Mouse (Mus musculus): ENCODE measurements at regions not wholly inside any gene's neighbourhood (a gene's known extent, or its start where the extent isn't known, plus 50 kb on each side); places are given as distances from the start of the nearest gene placed in this dataset.

DNA sequence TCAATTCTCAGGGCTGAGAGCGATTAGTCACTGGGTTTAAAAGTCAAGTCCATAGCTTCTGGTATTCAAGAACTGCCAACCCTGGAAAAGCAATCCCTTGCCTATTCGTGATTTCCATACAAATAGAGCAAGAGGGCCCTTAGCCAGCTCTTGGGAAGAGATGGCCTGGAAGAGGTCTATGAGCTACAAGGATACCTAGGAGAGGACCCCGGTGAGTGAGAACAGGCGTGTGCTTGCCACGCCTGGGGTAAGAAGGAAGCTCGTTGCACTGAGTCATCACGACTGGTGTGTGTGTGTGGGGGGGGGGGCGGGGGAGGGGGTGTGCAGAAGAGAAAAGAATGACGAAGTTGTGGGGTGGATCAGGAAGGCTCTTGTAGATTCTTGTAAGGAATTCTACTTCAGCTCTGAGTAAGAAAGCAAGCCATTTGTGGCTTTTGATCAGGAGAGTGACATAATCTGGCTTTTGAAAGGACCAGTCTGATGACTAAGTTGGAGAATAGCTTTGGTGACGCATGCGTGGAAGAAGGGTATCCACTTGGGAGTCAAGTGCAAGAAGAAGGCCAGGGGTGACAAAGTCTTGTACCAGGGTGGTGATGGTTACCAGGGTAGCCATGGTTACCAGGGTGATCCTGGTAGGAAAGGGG lies 113.7 kb downstream of the Phlda1 start:
- ATAC-seq (ENCODE audit: insufficient number of reproducible peaks, insufficient read depth, low FRiP score, low read depth): no peak
- H3K4me1 ChIP-seq (ENCODE audit: control insufficient read depth, insufficient read depth, low read length): 0 out of 2 replicates have a peak, but pooled peaks cover 2% of the 10 kb centered on the region
- no peak overlapping the region for H3K9ac ChIP-seq (replicated peaks; ENCODE audit: low read depth, low read length)
- no peaks in the 10 kb centered on the region for H3K36me3 ChIP-seq (ENCODE audit: control insufficient read depth, insufficient read depth, low read length)
- 75% methylated on average over 11 of the region's 11 CpGs for WGBS
- H3K9me3 ChIP-seq (ENCODE audit: control insufficient read depth, low read depth, low read length): no peaks in the 10 kb centered on the region
- H3K4me3 ChIP-seq (ENCODE audit: low read depth, low read length): no peak overlapping the region
- H3K4me2 ChIP-seq (replicated peaks; ENCODE audit: low read depth, low read length): no peak overlapping the region
- no peak overlapping the region for H3K27ac ChIP-seq (ENCODE audit: low read length)
- H3K27me3 ChIP-seq (ENCODE audit: control insufficient read depth, insufficient read depth, low read length): no peaks in the 10 kb centered on the region

- no peak overlapping the region for H3K4me2 ChIP-seq (replicated peaks; ENCODE audit: low read depth, low read length)
- no peaks in the 10 kb centered on the region for H3K9me3 ChIP-seq (ENCODE audit: control insufficient read depth, low read depth, low read length)
- H3K27ac ChIP-seq (ENCODE audit: low read length): no peak overlapping the region
- ATAC-seq (ENCODE audit: insufficient number of reproducible peaks, insufficient read depth, low FRiP score, low read depth): no peak
- 0 out of 2 replicates have a peak, but pooled peaks cover 2% of the 10 kb centered on the region for H3K4me1 ChIP-seq (ENCODE audit: control insufficient read depth, insufficient read depth, low read length)
- no peaks in the 10 kb centered on the region for H3K27me3 ChIP-seq (ENCODE audit: control insufficient read depth, insufficient read depth, low read length)
- no peak overlapping the region for H3K9ac ChIP-seq (replicated peaks; ENCODE audit: low read depth, low read length)
- no peak overlapping the region for H3K4me3 ChIP-seq (ENCODE audit: low read depth, low read length)
- H3K36me3 ChIP-seq (ENCODE audit: control insufficient read depth, insufficient read depth, low read length): no peaks in the 10 kb centered on the region
- 80% methylated on average over 11 of the region's 11 CpGs for WGBS
These were observed 115.0 kb downstream of the Phlda1 start for GRCm38 (mm10) chr10:111620927-111621676.

DNA sequence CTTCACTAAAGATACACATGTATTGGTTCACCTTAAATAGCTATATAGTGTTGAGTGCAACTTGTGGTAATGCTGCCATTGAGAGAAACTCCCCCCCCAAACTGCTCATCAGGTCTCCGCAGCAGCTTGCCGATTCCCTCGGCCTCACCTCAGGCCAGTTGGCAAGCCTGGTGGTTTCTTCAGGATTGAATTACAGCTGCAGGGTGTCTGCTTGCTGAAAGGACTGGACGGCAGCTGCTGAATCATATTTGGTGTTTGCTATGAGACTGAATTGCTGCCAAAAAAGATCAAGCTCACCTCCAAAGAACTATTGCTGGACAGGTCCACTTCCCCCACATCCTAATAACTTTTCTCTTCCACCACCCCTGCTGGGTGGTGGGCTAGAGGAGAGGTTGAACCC lies 116.7 kb downstream of the Phlda1 start:
- no peak overlapping the region for H3K4me3 ChIP-seq (ENCODE audit: low read depth, low read length)
- H3K9me3 ChIP-seq (ENCODE audit: control insufficient read depth, low read depth, low read length): no peaks in the 10 kb centered on the region
- H3K4me1 ChIP-seq (ENCODE audit: control insufficient read depth, insufficient read depth, low read length): 0 out of 2 replicates have a peak, but pooled peaks cover 2% of the 10 kb centered on the region
- H3K9ac ChIP-seq (replicated peaks; ENCODE audit: low read depth, low read length): no peak overlapping the region
- H3K27ac ChIP-seq (ENCODE audit: low read length): no peak overlapping the region
- 25% methylated on average over 4 of the region's 4 CpGs for WGBS
- no peak for ATAC-seq (ENCODE audit: insufficient number of reproducible peaks, insufficient read depth, low FRiP score, low read depth)
- no peaks in the 10 kb centered on the region for H3K27me3 ChIP-seq (ENCODE audit: control insufficient read depth, insufficient read depth, low read length)
- no peaks in the 10 kb centered on the region for H3K36me3 ChIP-seq (ENCODE audit: control insufficient read depth, insufficient read depth, low read length)
- no peak overlapping the region for H3K4me2 ChIP-seq (replicated peaks; ENCODE audit: low read depth, low read length)

DNA sequence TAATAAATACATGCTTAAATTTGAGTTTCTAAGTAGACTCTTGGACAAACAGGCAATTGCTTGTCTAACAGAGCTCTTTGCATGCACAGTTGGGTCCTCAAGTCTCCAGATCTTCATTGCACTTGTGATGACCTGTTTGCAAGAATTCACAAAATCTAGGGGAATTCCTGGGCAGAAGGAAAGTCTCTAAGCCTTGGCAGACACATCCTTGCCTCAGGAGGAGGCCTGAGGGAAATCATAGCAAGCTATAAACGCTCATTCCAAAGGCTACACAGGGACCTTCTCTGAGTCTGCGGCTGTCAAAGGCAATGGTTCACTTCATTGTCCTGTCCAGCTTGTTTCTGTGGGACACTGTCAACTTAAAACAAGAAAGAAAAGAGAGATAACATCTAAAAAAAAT lies 117.9 kb downstream of the Phlda1 start:
- Histone ChIP-seq H3K27ac (ENCODE audit: low read length) (no peak overlapping the region), H3K9me3 (ENCODE audit: control insufficient read depth, low read depth, low read length) (no peaks in the 10 kb centered on the region), H3K9ac (replicated peaks; ENCODE audit: low read depth, low read length) (no peak overlapping the region), H3K27me3 (ENCODE audit: control insufficient read depth, insufficient read depth, low read length) (no peaks in the 10 kb centered on the region), H3K4me2 (replicated peaks; ENCODE audit: low read depth, low read length) (no peak overlapping the region), H3K4me3 (ENCODE audit: low read depth, low read length) (no peak overlapping the region), H3K36me3 (ENCODE audit: control insufficient read depth, insufficient read depth, low read length) (no peaks in the 10 kb centered on the region), H3K4me1 (ENCODE audit: control insufficient read depth, insufficient read depth, low read length) (0 out of 2 replicates have a peak, but pooled peaks cover 2% of the 10 kb centered on the region)
- no peak for ATAC-seq (ENCODE audit: insufficient number of reproducible peaks, insufficient read depth, low FRiP score, low read depth)
- WGBS: 44% methylated on average over 2 of the region's 2 CpGs

- no peak overlapping the region for H3K9ac ChIP-seq (replicated peaks; ENCODE audit: low read depth, low read length)
- no peaks in the 10 kb centered on the region for H3K36me3 ChIP-seq (ENCODE audit: control insufficient read depth, insufficient read depth, low read length)
- 0 out of 2 replicates have a peak, but pooled peaks cover 2% of the 10 kb centered on the region for H3K4me1 ChIP-seq (ENCODE audit: control insufficient read depth, insufficient read depth, low read length)
- H3K27me3 ChIP-seq (ENCODE audit: control insufficient read depth, insufficient read depth, low read length): no peaks in the 10 kb centered on the region
- H3K27ac ChIP-seq (ENCODE audit: low read length): no peak overlapping the region
- H3K4me3 ChIP-seq (ENCODE audit: low read depth, low read length): no peak overlapping the region
- H3K9me3 ChIP-seq (ENCODE audit: control insufficient read depth, low read depth, low read length): no peaks in the 10 kb centered on the region
- H3K4me2 ChIP-seq (replicated peaks; ENCODE audit: low read depth, low read length): no peak overlapping the region
- ATAC-seq (ENCODE audit: insufficient number of reproducible peaks, insufficient read depth, low FRiP score, low read depth): no peak
- WGBS: 72% methylated on average over 7 of the region's 7 CpGs
These were observed 118.5 kb downstream of the Phlda1 start for GRCm38 (mm10) chr10:111624624-111625023.

GRCm38 (mm10) chr10:111625573-111625972 lies 119.5 kb downstream of the Phlda1 start:
- Histone ChIP-seq H3K9me3 (ENCODE audit: control insufficient read depth, low read depth, low read length) (no peaks in the 10 kb centered on the region), H3K27me3 (ENCODE audit: control insufficient read depth, insufficient read depth, low read length) (no peaks in the 10 kb centered on the region), H3K4me1 (ENCODE audit: control insufficient read depth, insufficient read depth, low read length) (0 out of 2 replicates have a peak, but pooled peaks cover 2% of the 10 kb centered on the region), H3K9ac (replicated peaks; ENCODE audit: low read depth, low read length) (no peak overlapping the region), H3K36me3 (ENCODE audit: control insufficient read depth, insufficient read depth, low read length) (no peaks in the 10 kb centered on the region), H3K27ac (ENCODE audit: low read length) (no peak overlapping the region), H3K4me2 (replicated peaks; ENCODE audit: low read depth, low read length) (no peak overlapping the region), H3K4me3 (ENCODE audit: low read depth, low read length) (no peak overlapping the region)
- ATAC-seq (ENCODE audit: insufficient number of reproducible peaks, insufficient read depth, low FRiP score, low read depth): no peak
- 94% methylated on average over 11 of the region's 11 CpGs for WGBS

GRCm38 (mm10) chr10:111626009-111626408 lies 119.9 kb downstream of the Phlda1 start:
- Histone ChIP-seq H3K4me1 (ENCODE audit: control insufficient read depth, insufficient read depth, low read length) (0 out of 2 replicates have a peak, but pooled peaks cover 2% of the 10 kb centered on the region), H3K27ac (ENCODE audit: low read length) (no peak overlapping the region), H3K9ac (replicated peaks; ENCODE audit: low read depth, low read length) (no peak overlapping the region), H3K4me3 (ENCODE audit: low read depth, low read length) (no peak overlapping the region), H3K9me3 (ENCODE audit: control insufficient read depth, low read depth, low read length) (no peaks in the 10 kb centered on the region), H3K27me3 (ENCODE audit: control insufficient read depth, insufficient read depth, low read length) (no peaks in the 10 kb centered on the region), H3K4me2 (replicated peaks; ENCODE audit: low read depth, low read length) (no peak overlapping the region), H3K36me3 (ENCODE audit: control insufficient read depth, insufficient read depth, low read length) (no peaks in the 10 kb centered on the region)
- WGBS: 87% methylated on average over 6 of the region's 6 CpGs
- ATAC-seq (ENCODE audit: insufficient number of reproducible peaks, insufficient read depth, low FRiP score, low read depth): no peak

DNA sequence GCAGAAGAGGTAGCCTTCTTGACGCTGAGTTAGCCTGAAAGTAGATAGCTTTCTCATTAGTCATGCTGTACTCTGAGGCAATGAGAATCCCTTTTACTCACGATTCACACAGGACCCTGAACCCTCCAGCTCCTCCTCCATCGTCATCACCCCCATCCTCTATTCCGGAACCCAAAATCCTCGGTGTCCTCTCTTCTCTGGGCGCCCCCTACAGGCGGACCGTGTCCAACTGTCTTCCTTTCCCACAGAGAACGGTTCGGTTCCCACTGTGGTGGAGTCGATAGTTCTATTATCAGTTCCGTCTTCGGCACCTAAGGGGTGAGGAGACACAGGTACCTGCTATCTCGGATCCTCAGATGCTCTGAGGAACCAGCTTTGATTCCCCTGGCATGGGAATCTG lies 130.2 kb downstream of the Phlda1 start:
- 72% methylated on average over 14 of the region's 14 CpGs for WGBS

More for the DNA sequence above, 130.2 kb downstream of the Phlda1 start:
- H3K9me3 ChIP-seq (ENCODE audit: control insufficient read depth, low read depth, low read length): no peaks in the 10 kb centered on the region
- H3K27ac ChIP-seq (ENCODE audit: low read length): no peak overlapping the region
- no peaks in the 10 kb centered on the region for H3K27me3 ChIP-seq (ENCODE audit: control insufficient read depth, insufficient read depth, low read length)
- 0 out of 2 replicates have a peak, but pooled peaks cover 5% of the 10 kb centered on the region for H3K4me1 ChIP-seq (ENCODE audit: control insufficient read depth, insufficient read depth, low read length)
- H3K4me2 ChIP-seq (replicated peaks; ENCODE audit: low read depth, low read length): no peak overlapping the region
- ATAC-seq (ENCODE audit: insufficient number of reproducible peaks, insufficient read depth, low FRiP score, low read depth): no peak
- H3K36me3 ChIP-seq (ENCODE audit: control insufficient read depth, insufficient read depth, low read length): no peaks in the 10 kb centered on the region
- H3K9ac ChIP-seq (replicated peaks; ENCODE audit: low read depth, low read length): no peak overlapping the region
- no peak overlapping the region for H3K4me3 ChIP-seq (ENCODE audit: low read depth, low read length)

Measured in stomach, embryonic 14.5 days (tissue).